Mouse (Mus musculus) mouse embryonic stem cell (cell line): ENCODE data around the gene Slc6a16.
"Not testable (repeated sequence)": the region's sequence is repeated elsewhere in the genome, so short reads cannot be mapped to it uniquely, and the experiment has no call there.

ENCODE experiments used
- in situ Hi-C, 2 experiments: fragments of 300-500 bp; cut with MboI; formaldehyde crosslinking; loops; 1 replicate in 1 of 2; 3 replicates in 1 of 2; pipeline ENCODE4 v1.14.3; 2019 to 2020; ENCODE audit warnings: low sequenced_read_pairs in 2 of 2, low pct_unique_long_range_greater_than_20kb in 1 of 2, mixed read lengths in 1 of 2; ENCODE audit not compliant: unreplicated experiment in 1 of 2

Slc6a16 gene

DNA sequence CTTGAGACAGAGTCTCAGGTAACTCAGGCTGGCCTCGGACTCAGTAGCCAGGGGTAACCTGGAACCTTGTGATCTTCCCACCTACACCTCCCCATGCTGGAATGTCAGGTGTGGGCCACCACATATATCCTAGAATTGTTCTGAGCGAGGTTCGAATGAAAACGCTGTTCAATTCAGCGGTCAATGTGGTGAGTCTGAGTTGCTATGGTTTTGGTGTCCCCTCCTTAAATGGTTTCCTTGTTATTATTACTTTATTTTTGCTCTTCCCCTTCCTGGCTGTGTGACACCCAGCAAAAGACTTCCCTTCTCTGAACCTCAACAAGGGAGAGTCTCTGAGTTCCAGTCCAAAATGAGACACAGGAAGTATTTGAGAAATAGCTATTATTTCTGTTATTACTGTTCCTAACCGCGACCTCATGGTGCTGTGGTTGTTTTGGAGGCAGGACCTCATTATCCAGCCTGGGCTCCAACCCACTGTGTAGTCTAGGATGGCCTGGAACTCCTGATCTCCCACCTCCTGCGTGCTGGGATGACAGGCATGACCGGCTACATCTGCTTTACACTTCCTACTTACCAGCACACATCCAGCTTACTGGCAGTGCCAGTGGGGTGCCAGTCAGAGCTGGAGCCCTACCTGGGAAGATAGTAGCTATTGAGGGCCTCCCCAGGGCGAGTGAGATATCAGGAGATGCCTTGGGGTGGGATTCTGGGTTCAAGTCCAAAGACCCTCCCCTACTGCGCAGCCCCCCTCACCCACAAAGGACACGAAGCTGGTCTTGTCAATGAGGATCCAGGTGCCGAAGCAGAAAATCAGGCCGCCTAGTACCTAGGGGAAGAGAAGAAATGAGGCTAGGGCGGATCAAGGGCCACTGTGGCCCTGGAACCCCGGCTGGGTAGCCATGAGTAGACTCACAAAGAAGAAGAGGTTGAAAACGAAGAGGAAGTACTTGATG is 2.9 kb upstream of the Slc6a16 start:
- in situ Hi-C loops, result no loop called here

DNA sequence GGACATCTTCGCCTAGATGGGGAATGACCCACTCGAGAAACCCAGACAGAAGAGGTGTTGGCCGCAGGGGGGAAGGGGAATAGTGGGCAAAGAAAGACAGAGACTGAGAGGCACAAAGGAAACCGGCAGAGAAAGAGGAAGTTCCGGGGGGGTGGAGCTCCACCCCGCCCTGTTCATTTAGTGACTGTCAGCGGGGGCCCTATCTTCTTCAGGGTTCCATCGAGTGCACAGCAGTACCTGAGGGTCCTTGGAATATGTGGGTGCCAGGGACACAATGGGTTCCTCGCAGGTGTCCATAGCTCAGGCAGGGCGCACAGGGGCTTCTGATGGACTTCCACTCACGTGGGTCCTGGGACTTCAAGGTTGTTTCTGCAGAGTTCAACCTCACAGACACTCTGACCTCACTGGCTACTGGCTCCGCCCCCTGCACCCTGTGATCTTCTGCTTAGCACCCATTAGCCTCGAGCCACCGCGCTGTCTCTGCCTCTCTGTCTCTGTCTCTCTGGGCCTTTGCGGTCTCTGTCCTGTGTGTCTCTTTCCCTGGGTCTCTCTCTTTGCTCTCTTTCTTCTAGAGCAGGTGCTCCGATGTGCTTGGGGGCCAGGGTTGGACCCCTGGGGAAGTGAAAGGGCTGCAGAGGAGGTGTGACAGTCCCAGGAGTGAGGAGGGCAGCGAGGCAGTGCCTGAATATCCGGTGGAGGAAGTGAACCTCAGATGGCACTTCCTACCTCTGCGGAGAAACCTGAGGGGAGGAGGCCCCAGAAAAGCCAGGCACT is 2.0 kb upstream of the Slc6a16 start, which contains the start of gene Cd37:
Gene Cd37, minus strand, starts transcription at position 393 of the 774 bp plus-strand sequence.
- in situ Hi-C loops, result no loop called here

DNA sequence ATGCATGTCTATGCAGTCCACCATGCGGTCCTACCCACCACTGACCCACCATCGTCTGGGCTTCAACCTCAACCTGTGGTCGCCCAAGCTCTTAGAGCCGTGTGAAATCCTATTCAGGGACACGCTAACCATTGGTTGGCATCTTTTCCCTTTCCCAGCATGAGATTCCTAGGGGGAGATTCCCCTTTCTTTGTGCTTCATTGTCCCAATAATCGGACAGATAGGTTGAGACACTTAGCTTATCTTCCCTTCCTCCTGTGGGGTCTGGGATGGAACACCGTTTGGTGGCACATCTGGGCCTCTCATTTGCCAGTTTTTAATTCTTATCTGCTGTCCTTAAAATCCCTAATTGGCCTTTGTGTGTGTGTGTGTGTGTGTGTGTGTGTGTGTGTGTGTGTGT is 776 bp upstream of the Slc6a16 start:
- in situ Hi-C loops, result no loop called here

DNA sequence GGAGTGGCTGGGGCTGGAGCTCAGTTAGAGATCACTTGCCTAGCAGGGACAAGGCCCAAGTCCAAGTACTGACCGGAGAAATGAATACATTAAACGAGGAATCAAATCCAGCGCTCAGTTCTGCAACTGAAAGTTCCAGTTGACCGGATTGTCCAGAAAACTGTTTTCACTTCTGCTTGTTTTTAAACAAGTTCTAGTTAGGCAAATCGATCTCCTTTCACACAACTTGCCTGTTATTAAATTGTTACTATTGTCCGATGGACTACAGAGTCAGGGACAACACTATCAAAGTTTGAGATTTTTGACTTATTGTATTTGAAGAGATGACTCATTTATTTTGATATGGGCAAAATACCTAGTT is 484 bp downstream of the Slc6a16 start:
- in situ Hi-C loops, result no loop called here

DNA sequence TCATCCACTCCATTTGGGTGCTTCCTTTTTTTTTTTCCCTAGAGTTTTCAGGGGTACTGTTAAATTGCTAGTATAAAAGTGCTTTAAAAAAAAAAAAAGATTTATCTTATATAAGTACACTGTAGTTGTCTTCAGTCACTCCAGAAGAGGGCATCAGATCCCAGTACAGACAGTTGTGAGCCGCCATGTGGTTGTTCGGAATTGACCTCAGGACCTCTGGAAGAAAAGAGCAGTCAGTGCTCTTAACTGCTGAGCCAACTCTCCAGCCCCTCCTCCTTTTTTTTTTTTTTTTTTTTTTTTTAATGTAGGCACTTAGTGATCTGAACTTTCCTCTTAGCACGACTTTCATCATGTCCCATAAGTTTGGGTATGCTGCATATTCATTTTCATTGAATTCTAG is 6.8 kb downstream of the Slc6a16 start:
- in situ Hi-C loops, result no loop called here

DNA sequence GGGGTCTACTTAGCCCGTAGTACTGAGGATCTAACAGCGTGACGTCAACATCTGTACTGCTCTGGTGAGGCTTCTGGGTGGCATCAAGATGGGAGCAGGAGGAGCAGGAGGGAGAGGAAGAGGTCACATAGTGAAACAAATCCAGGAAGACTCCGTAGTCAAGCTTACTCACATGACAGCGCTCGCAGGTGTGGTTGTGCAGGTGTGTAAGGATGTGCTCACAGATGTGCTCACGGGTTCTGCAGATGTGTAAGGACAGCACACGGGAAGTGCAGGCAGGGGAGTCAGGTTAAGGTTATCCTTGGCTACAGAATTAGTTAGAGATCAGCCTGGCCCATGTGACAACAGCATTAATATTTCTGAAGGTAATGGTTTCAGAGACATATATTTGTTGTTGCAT is 12.9 kb downstream of the Slc6a16 start:
- in situ Hi-C loops, result no loop called here

DNA sequence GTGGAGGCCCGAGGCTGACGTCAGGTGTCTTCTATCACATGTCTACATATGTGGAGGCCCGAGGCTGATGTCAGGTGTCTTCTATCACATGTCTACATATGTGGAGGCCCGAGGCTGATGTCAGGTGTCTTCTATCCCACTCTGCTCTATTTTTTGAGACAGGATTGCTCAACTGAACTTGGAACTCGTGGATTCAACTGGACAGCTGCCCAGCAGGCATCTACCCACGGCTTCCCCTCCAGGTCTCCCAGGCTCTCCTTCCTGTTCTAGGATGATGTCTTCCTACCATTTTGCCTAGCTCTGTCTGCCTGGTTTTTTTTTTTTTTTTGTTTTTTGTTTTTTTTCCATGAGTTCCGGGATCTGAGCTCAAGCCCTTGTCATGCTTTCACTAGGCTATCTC is 14.9 kb downstream of the Slc6a16 start:
- in situ Hi-C loops, result not testable (repeated sequence)

DNA sequence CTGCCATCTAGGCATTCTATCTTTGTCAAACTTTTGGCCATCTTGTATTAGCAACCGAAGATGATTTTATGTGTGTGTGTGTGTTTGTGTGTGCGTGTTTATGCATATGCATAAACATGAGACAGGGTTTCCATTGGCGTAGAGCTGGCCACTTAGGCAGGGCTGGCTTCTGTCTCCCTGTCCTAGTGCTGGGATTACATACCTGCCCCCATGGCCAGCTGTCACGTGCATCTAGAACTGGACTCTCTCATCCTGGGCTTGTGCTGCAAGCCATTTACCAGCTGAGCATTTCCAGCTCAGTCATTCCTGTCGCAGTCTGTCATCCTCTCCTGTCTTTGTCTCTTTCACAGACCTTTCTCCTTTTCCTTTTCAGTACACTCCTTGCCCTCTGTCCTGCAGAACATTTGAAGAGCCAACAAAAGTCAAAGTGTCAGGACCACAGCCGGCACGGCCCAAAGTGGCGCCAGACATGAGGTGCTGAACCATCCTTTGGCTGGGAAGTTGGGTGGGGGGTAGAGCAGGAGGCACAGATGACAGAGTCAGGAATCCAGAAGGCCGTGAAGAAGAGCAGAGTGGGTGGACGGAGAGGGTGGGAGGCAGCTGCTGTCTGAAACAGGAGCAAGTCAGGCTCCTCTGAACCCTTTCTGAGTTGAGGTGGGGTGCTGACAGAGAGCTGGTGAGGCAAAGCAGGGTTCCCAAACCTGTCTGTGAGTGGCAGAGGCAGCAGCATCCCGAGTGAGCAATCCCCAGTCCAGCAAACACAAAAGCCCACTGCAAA is 16.4 kb downstream of the Slc6a16 start:
- in situ Hi-C loops, result no loop called here

DNA sequence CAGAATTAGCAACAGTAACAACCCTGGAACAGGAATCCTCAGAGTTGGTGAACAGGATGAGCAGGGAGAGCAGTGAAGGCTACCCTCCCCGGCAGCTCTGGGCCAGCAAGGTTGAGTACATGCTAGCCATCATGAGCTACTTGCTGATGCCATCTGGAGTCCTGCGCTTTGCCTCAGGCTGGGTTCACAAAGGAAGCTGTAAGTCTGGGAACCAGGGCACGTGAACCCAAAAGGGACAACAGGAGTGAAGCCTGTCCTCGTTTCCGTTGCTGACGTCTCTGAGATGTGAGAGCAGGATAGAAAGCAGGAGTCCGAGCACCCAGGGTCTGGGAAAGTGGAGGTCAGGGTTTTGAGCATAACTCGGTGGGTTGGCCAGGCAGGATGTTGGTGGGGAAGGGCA is 18.4 kb downstream of the Slc6a16 start:
- in situ Hi-C loops, result no loop called here

DNA sequence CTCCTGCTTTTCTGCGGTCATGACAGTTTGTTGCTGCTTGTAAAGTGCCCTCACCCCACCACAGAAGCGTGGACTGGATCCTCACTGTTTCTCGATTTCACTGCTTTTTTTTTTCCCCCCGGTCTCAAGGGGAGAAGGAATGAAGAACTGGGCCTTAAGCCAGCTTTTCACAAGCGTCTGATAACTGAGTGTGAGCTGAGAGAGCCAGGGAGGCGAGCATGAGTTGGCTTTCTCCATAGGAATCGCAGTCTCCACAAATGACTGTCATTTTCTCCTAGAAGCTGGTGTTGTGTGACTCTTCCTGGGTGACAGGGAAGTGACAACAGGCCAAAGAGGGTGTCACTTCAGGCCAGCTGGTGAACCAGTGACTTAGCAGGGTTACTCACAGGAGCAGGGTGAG is 21.4 kb downstream of the Slc6a16 start:
- in situ Hi-C loops, result no loop called here

DNA sequence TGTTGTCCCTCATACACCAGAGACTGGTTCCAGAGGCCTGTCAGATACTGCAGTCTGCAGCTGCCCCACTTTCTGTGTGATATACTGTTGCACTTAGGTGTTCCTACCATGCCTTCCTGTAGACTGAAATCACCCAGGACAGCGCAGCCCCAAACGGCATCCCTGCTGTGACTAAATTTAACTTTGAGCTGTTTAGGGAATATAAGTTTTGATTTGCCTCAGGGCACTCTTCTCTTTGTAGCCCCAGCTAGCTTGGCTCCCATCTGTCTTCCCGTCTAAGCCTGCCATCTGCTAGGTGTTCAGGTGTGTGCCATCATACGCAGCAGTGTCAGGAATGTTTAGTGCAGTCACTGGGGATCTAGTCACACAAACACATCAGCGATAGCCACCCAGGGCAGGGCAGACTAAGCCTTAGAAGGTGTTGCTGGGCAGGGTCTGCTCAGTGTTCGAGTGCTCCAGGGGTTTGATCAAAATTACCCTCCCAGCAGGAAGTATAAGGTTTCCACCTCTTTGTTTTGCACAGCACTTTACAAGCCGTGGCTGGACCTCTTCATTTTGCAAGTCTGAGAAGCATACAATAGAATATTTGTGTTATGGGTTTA is 22.2 kb downstream of the Slc6a16 start:
- in situ Hi-C loops, result no loop called here

DNA sequence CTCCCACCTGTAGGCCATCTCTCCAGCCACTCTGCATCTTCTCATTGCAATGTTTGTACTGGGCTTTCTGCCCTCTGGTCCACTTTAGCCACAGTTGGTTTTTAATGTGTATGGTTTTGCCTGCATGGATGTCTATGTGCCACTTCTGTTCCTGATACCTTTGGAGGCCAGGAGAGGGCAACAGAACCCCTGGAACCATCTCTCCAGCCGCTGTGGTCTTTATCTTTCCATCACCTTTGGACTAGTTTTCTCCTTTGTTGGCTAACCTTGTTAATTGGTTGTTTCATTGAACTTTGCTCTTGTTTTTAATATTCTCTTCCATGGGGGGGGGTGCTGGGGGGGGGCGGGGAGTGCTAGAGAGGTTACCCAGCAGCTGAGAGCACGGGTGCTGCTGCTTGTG is 23.5 kb downstream of the Slc6a16 start:
- in situ Hi-C loops, result no loop called here

DNA sequence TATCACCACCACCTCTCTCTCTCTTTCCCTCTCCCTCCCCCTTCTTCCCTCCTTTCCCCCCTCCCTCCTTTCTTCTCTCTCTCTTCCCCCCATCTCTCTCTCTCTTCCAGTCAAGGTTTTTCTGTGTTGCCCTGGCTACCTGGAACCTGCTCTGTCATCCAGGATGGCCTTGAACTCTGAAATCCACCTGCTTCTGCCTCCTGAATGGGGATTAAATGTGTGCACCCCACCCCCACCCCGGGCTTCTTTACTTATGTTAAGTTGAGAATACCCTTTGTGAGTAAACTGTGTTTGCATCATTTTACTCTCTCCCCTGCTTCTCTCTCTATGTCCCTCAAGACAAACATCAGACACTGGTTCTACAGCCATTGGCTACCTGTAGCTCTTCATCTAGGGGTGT is 24.6 kb downstream of the Slc6a16 start:
- in situ Hi-C loops, result no loop called here

DNA sequence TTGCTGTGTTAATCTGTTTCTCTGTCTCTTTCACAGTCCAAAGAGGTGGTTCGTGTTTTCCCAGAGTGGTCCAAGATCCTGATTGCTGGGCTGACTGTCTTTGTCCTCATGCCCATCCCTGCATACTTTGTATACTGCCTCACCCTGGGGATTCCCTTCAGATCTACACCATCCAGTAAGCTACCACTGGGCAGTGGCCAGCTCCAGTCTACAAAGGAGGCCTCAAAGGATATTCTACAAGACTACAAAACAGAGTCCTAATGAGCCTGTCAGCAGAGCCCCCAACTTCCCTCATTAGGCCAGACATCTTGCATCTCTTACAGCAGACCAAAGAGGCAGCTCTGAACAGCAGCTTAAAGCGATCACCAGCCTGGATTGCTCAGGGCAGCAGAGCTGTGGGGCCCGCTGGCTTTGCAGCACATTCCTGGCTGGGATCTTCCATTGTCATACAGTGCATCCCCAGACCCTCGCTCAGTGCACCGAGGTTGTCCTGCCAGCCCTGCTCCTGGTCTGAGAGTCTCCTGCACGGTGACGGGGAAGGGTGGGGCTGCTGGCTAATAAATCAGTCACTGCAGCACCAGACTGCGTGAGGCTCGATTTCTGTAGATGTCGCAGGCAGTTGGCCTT is 32.0 kb downstream of the Slc6a16 start:
- in situ Hi-C loops, result no loop called here

DNA sequence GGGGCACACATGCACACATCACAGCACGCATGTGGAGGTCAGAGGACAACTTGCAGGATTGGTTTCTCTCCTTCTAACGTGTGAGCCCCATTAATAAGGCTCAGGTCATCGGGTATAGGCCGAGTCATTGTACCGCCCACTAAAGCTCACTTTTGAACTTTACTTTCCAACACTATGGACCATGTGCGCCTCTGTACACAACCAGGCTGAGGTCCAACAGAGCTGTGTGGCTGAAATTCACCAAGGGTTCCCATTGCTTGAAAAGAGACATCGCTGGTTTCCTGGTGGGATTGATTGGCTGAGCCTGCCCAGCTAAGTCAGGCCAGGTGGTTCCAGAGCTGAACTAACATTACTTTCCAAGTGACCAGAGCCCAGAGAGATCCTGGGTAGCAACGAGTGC is 32.8 kb downstream of the Slc6a16 start:
- in situ Hi-C loops, result no loop called here

DNA sequence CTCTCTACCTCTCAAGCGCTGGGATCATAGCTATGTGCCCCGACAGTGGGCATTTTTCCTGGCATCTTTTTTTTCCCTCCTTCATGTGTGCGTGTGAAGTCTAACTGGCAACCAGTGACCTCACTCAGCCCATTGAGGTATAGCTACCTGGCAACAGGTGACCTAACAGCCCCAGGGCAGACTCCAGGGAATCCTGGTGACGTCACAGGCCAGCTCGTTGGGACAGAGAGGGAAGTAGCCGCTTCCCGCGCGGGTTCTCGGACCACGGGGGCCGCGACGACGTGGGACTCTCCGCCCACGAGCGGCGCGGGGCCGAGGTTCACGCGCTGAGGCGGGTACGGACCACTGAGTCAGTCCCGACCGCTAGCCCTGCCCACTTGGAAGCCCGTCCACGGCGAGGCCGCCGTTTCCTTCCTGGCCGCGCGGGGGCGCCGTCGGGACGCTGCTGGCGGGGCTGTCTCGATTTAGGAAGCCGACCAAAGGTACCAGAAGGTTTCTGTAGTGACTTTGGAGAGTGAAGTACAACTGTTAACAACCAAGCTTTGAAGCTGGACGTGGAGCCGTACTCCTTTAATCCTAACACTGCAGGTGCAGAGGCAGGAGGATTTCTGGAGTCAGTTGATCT is 36.4 kb downstream of the Slc6a16 start, which contains the start of gene Slc6a21:
Gene Slc6a21, plus strand, starts transcription at position 378 of the 625 bp plus-strand sequence.
- in situ Hi-C loops, result no loop called here

DNA sequence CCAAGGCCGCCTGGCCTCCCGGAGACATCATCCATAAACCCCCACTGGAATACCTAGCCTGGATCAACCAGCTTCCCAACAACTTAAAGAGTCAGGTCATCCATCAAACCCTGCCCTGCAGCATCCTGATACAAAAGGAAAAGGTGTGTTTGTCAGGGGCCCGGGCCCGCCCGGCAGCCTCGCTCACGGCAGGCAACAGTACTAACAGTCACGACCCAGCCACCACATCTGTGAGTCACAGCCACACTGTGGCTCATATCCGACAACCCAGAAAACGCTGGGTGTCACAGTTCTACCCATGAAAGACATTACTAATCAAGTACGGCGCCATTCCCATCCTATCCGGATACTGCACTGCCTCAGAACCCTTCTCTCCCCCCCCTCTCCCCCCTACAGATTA is 45.6 kb downstream of the Slc6a16 start:
- in situ Hi-C loops, result no loop called here

DNA sequence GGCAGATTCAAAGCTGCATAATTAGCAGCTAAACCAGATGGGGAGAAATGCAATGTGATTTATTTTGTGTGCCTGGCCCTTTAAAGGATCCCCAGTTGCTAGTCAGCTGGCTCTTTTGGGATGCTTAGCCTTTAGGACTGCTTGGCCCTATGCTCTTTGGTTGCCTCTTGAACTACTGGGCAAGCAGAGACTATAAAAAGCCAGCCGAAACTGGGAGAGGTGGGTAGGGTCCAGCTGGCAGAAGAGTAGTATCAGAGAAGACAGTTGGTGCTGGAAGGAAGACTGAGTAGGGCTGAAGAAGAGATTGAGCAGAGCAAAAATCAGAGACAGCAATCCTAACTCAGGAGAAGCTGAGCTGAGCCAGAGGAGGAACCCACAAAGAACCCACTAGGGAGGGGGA is 55.7 kb downstream of the Slc6a16 start:
- in situ Hi-C loops, result no loop called here
